Mouse (Mus musculus) heart, embryonic 16.5 days (tissue): ENCODE measurements around the gene Nfkbie. TPM values are rescaled to one million over a fixed set of nuclear protein-coding genes. Genes with fewer than 3 reads are reported as not detected.
A peak's percentile ranks its signal among the peaks of the same experiment; 100 is the strongest.

Experiments
- ATAC-seq: fragments of 200-750 bp; cut with Nextera tagmentation; replicated peaks from 2 replicates; pipeline ENCODE4 v1.8.0; 2017; ENCODE audit warnings: moderate number of reproducible peaks; ENCODE audit not compliant: insufficient read depth, low FRiP score; ENCODE audit errors: extremely low read depth
- H3K27ac ChIP-seq: fragments of 300-500 bp; sonication (generic); 2 replicates; pipeline ENCODE4 v1.5.1; 2014; ENCODE audit warnings: mild to moderate bottlenecking, low read length, control low read depth, moderate library complexity
- H3K27me3 ChIP-seq: fragments of 300-500 bp; sonication (generic); 2 replicates; pipeline ENCODE4 v1.6.1; 2014; ENCODE audit warnings: low read length, mixed read lengths; ENCODE audit not compliant: control insufficient read depth, insufficient read depth
- H3K36me3 ChIP-seq: fragments of 300-500 bp; sonication (generic); 2 replicates; pipeline ENCODE4 v1.6.1; 2014; ENCODE audit not compliant: control insufficient read depth, insufficient read depth
- H3K4me1 ChIP-seq: fragments of 300-500 bp; sonication (generic); 2 replicates; pipeline ENCODE4 v1.6.1; 2014; ENCODE audit warnings: low read length, mixed read lengths; ENCODE audit not compliant: control insufficient read depth, insufficient read depth
- H3K4me2 ChIP-seq: fragments of 300-500 bp; sonication (generic); 2 replicates; pipeline ENCODE4 v1.6.1; 2014; ENCODE audit warnings: low read depth, mild to moderate bottlenecking, control low read depth, low read length
- H3K4me3 ChIP-seq: fragments of 300-500 bp; sonication (generic); 2 replicates; pipeline ENCODE4 v1.5.1; 2014; ENCODE audit warnings: mild to moderate bottlenecking, control low read depth, low read length
- H3K9ac ChIP-seq: fragments of 300-500 bp; sonication (generic); 2 replicates; pipeline ENCODE4 v1.6.1; 2014; ENCODE audit warnings: low read length, control low read depth
- H3K9me3 ChIP-seq: fragments of 300-500 bp; sonication (generic); replicated peaks from 2 replicates; pipeline ENCODE4 v1.6.1; 2016; ENCODE audit warnings: low read length; ENCODE audit not compliant: control insufficient read depth
- WGBS: fragments of 180-500 bp; shearing (Covaris S2); extraction: QIAGEN DNeasy Blood & Tissue Kit; methylation state at CpG from one replicate; pipeline ENCODE4 v1.1.7; 2014; 5-methylcytosine and 5-hydroxymethylcytosine counted together
- polyA plus RNA-seq: library from polyadenylated mRNA; unstranded; fragments of >200 nt; fragmentation: Nextera tagmentation; extraction: Ambion mirVana; gene quantifications from 2 replicates; pipeline ENCODE4 v1.2.1, GENCODE M21; 2015

Nfkbie gene
- polyA plus RNA-seq, 1 experiment from 2014 or later = 10.9 TPM

DNA sequence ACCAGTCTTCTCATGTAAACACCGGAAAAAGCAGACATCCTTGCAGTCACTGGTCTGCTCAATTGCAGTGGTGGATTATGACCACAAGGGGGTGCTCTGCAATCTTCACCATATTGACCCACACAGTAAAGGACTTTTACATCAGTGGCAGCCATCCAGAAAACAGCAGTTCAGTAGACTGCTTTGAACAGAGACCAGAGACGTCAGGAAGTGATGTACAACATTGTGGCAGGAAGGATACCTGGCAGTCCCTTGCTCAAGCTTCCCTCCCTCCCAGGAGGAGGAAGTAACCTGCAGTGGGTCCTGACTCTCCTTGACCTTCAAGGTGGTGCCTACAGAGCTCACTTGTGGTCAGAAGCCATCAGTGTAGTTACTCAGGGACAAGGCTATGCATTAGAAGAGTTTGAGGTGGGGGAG, 26.1 kb downstream of the Nfkbie start:
- ATAC-seq = no peak
- 7% methylated on average over 2 of the region's 2 CpGs for WGBS
- Histone ChIP-seq H3K4me1 (peaks cover 44% of the 10 kb centered on the region), H3K4me2 (no peak overlapping the region), H3K9me3 (peaks cover 2% of the 10 kb centered on the region), H3K27me3 (no peaks in the 10 kb centered on the region), H3K27ac (peak overlapping the region; percentile 68), H3K36me3 (peaks cover 5% of the 10 kb centered on the region), H3K4me3 (no peak overlapping the region), H3K9ac (no peak overlapping the region)

DNA sequence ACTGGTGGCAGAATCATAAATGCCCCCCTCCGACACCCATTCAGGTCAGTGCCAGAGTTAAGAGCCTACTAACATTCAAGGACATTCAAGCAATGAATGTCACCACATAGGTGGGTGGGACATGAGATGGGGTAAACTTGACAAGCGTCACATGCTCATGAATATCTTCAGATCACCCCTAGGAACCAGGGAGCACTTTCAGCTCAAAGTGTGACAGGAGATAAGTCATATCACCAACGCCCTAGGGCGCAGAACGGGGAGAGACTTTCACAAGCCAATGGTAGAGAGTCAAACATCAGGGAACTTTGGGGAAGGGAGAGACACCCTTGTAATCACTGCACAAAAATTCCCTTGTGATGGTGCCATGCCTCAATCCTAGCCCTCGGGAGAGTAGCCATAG, 26.7 kb downstream of the Nfkbie start:
- Histone ChIP-seq H3K36me3 (peaks cover 10% of the 10 kb centered on the region), H3K27ac (no peak overlapping the region), H3K4me1 (peaks cover 44% of the 10 kb centered on the region), H3K9me3 (peaks cover 5% of the 10 kb centered on the region), H3K27me3 (no peaks in the 10 kb centered on the region), H3K4me3 (no peak overlapping the region), H3K9ac (no peak overlapping the region), H3K4me2 (no peak overlapping the region)
- no peak for ATAC-seq
- 70% methylated on average over 6 of the region's 6 CpGs for WGBS

DNA sequence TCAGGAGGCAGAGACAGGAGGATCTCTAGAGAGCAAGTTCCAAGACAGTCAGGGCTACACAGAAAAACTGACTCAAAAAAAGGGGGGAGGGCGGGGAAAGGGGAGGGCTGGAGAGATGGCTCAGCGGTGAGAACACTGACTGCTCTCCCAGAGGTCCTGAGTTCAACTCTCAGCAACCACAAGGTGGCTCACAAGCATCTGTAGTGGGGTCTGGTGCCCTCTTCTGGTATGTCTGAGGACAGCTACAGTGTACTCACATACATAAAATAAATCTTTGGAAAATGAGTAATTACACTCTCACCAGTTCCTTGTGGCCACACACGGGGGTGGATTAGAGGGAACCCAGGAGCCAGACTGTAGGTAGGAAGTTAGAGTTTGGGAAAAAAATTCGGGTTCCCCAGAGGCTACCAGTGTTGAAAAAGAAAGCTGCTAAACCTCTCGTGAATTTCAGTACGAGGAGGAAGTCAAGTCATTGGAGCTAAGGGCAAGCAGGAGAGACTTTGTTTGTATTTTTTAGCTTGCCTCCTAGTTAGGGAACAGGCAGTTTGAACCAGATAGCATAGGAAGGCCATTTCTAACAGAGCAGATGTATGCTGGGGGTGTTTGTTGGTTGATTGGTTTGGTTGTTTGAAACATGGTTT, 27.3 kb downstream of the Nfkbie start:
- WGBS = 59% methylated on average over 6 of the region's 6 CpGs
- no peak overlapping the region for H3K27ac ChIP-seq
- peaks cover 44% of the 10 kb centered on the region for H3K4me1 ChIP-seq

GRCm38 (mm10) chr17:45584096-45584896, 28.8 kb downstream of the Nfkbie start:
- peak; percentile 75 for ATAC-seq
- peaks cover 35% of the 10 kb centered on the region for H3K4me1 ChIP-seq
- H3K9ac ChIP-seq = 0 out of 2 replicates have a peak overlapping the region, but pooled peaks have one; percentile 38
- H3K9me3 ChIP-seq = peaks cover 5% of the 10 kb centered on the region
- H3K27me3 ChIP-seq = no peaks in the 10 kb centered on the region
- WGBS = 28% methylated on average over 12 of the region's 12 CpGs
- peaks cover 27% of the 10 kb centered on the region for H3K36me3 ChIP-seq
- peak overlapping the region; percentile 93 for H3K27ac ChIP-seq
- peak overlapping the region; percentile 5; the same call in 1 of the 2 replicates for H3K4me2 ChIP-seq
- no peak overlapping the region for H3K4me3 ChIP-seq

More for the DNA sequence above, 27.3 kb downstream of the Nfkbie start:
- H3K27me3 ChIP-seq = no peaks in the 10 kb centered on the region
- peaks cover 14% of the 10 kb centered on the region for H3K36me3 ChIP-seq
- H3K4me3 ChIP-seq = no peak overlapping the region
- no peak overlapping the region for H3K4me2 ChIP-seq
- H3K9me3 ChIP-seq = peaks cover 5% of the 10 kb centered on the region
- H3K9ac ChIP-seq = no peak overlapping the region
- no peak for ATAC-seq

- H3K4me3 ChIP-seq = no peak overlapping the region
- H3K4me2 ChIP-seq = peak overlapping the region; percentile 19; the same call in 1 of the 2 replicates
- peak overlapping the region; percentile 58 for H3K9ac ChIP-seq
- H3K27me3 ChIP-seq = no peaks in the 10 kb centered on the region
- peaks cover 31% of the 10 kb centered on the region for H3K36me3 ChIP-seq
- peaks cover 35% of the 10 kb centered on the region for H3K4me1 ChIP-seq
- WGBS = 12% methylated on average over 14 of the region's 14 CpGs
- peak overlapping the region; percentile 93 for H3K27ac ChIP-seq
- peak; percentile 85 for ATAC-seq
- peaks cover 5% of the 10 kb centered on the region for H3K9me3 ChIP-seq
These were observed 29.6 kb downstream of the Nfkbie start for GRCm38 (mm10) chr17:45584939-45585678.

- WGBS = 59% methylated on average over 23 of the region's 23 CpGs
- peaks cover 34% of the 10 kb centered on the region for H3K4me1 ChIP-seq
- H3K27me3 ChIP-seq = no peaks in the 10 kb centered on the region
These were observed 30.4 kb downstream of the Nfkbie start for GRCm38 (mm10) chr17:45585725-45586448.

GRCm38 (mm10) chr17:45586449-45586837, 30.9 kb downstream of the Nfkbie start:
- Histone ChIP-seq H3K27me3 (no peaks in the 10 kb centered on the region), H3K27ac (peak overlapping the region; percentile 93; the same call in 1 of the 2 replicates), H3K4me3 (no peak overlapping the region), H3K36me3 (peaks cover 33% of the 10 kb centered on the region), H3K9me3 (peaks cover 5% of the 10 kb centered on the region), H3K9ac (no peak overlapping the region), H3K4me2 (no peak overlapping the region), H3K4me1 (peaks cover 36% of the 10 kb centered on the region)
- ATAC-seq = no peak
- WGBS = 96% methylated on average over 3 of the region's 3 CpGs

More at GRCm38 (mm10) chr17:45585725-45586448, 30.4 kb downstream of the Nfkbie start:
- no peak overlapping the region; the same call in 1 of the 2 replicates for H3K4me2 ChIP-seq
- peak overlapping the region; percentile 58 for H3K9ac ChIP-seq
- peak overlapping the region; percentile 93 for H3K27ac ChIP-seq
- peaks cover 5% of the 10 kb centered on the region for H3K9me3 ChIP-seq
- no peak overlapping the region for H3K4me3 ChIP-seq
- no peak for ATAC-seq
- H3K36me3 ChIP-seq = peaks cover 31% of the 10 kb centered on the region

GRCm38 (mm10) chr17:45588370-45588769, 32.9 kb downstream of the Nfkbie start:
- Histone ChIP-seq H3K4me3 (no peak overlapping the region), H3K9ac (no peak overlapping the region), H3K9me3 (peaks cover 5% of the 10 kb centered on the region), H3K4me2 (no peak overlapping the region), H3K36me3 (peaks cover 33% of the 10 kb centered on the region), H3K27me3 (no peaks in the 10 kb centered on the region), H3K4me1 (peaks cover 47% of the 10 kb centered on the region), H3K27ac (no peak overlapping the region)
- ATAC-seq = no peak
- 82% methylated on average over 7 of the region's 7 CpGs for WGBS
